Mouse (Mus musculus): ENCODE results near the gene Cdk5r1.

The Cdk5r1 gene

DNA sequence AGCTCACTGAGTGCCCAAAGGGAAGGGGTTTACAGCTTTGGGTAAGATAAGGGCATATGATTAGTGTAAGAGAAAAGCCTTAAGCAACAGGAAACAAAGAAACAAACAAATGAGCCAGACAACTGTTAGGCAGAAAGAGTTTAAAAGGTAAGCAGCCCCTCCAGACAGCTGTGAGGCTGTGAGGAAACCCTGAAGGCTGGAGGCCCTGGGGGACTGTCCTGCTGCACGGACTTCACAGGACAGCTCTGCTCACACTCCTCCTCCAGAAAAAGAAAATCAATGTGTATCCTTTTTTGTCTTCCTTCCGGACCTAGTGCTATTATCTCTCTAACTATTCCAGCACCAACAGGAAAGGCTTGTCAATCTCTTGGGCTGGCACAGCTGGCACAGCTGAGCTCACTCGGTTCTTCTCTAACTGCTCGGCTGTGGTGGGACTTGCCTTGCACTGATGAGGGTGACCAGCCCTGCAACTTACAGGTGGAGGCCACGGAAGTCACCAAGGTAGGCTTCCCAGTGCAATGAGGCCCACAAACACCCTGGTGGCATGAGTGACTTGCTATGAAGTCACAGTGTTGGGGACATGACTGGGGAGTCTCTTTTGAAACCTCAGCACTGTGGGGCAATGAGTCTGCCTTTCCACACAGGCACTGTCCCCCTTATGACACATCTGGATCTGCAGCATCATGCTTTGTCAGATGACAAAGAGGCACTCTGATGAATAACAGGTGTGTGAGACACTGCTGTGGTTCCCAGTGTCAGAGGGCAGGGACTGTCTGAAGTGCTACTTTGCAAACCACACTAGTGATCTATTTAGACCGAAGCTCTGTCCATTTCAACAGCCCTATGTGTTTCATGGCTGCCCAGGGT, 27.9 kb downstream of the Cdk5r1 start:
- DNase-seq = no peak

DNA sequence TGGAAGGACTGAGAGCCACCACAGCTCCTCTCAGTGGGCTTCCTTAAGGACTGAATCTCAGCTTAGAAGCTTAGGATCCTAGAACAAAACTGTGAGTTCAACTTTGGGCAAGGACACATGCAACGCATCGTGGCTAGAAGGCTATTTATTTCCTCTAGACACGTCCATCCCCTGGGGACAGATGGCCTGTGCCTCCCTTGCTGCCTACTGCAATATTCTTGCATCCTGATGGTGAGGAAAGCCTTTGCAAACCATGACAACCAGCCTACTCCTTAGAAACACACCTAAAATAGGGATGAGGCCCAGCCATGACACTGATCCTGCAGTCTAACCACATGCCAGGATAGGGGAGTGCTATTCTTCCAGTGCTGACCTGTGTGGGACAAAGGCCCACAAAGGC, 28.8 kb downstream of the Cdk5r1 start:
- DNase-seq = no peak

GRCm38 (mm10) chr11:80506483-80506882, 29.7 kb downstream of the Cdk5r1 start:
- no peak for DNase-seq

DNA sequence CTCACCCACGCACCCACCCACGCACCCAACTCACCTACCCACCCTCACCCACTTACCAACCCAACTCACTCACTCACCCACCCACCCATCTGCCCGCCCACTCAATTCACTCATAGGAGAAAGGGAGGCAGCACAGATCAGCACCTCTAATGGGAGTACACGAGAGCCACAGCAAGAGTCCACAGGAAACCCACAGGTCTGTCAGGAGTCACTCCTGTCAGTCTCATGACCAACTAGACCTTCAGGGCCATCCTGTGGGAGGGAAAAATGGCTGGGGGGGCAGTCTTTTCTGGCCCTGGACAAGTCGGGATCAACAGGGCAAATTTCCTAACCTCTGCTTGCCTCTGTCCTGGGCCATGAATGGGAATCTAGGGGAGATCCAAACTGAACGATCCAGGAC, 31.0 kb downstream of the Cdk5r1 start:
- no peak for DNase-seq

- DNase-seq = no peak
These were observed 31.7 kb downstream of the Cdk5r1 start for GRCm38 (mm10) chr11:80508361-80509175.

DNA sequence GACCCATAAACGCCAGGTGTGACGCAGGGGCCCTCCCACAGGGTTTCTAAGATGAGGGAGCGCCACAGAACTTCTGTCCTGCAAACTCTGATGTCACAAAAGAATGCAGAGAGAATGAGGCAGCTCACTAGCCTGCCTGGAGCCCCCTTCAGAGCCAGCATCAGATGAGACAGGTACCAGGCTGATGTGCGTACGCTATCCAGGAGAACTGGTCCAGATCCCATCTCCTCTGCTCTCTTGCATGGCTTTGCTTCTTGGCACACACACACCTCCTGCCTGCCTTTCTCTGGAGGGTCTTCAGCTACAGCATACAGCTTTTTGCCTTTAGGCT, 32.3 kb downstream of the Cdk5r1 start:
- DNase-seq = no peak

GRCm38 (mm10) chr11:80510124-80510523, 33.3 kb downstream of the Cdk5r1 start:
- DNase-seq = no peak

DNA sequence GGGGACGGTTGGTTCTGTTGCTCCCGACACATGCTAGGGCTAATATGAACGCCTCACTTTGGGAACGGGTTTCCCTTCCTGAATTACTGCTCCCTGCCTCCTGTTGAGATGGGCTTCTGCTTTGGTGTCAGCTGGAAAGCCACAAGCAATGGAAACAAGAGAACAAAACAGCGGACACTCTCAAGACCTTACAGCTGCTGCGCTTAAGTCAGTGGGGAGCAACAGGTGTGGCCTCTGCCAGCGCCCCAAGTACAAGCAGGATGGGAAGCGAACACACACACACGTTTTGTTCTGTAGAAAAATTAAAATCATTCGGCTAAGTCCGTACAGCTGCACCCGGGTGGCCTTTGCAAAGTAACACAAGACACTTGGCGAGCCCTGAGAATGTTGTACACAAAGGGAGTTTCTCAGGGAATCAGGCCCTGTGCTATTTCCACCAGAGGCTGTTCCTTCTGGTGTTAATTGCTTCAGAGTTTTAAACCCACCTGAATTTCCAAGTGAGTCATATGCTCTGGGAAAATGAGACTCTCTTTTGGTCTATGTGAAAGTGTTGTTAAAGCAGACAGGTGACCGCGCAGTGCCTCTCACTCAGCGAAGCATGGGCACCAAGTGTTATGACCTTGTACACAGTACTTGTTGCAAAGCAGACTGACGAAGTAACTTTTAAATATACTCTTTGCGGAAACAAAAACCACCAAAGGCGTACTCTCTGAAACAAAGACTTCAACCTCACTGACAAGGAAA, 35.7 kb downstream of the Cdk5r1 start:
- no peak for DNase-seq

GRCm38 (mm10) chr11:80513796-80514195, 37.0 kb downstream of the Cdk5r1 start:
- no peak for DNase-seq

DNA sequence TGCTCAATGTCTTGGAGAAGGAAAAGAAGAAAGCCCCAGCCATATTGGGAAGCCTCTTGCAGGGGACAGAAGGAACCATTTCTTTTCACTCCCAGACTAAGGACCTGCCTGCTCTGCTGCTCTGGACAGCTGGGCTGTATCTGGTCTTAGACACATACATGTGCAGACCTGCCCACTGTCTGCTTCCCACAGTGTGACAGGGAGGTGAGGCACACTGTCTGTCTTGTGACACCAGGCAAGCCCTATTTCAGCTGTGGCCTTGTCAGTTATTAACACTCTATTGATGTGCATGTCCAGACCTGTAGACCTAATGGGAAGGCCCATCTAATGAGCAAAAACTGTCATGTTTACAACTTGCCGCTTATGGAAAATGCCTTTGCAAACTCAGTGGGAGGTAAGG, 38.5 kb downstream of the Cdk5r1 start:
- DNase-seq = no peak

GRCm38 (mm10) chr11:80515895-80516294, 39.1 kb downstream of the Cdk5r1 start:
- no peak for DNase-seq

DNA sequence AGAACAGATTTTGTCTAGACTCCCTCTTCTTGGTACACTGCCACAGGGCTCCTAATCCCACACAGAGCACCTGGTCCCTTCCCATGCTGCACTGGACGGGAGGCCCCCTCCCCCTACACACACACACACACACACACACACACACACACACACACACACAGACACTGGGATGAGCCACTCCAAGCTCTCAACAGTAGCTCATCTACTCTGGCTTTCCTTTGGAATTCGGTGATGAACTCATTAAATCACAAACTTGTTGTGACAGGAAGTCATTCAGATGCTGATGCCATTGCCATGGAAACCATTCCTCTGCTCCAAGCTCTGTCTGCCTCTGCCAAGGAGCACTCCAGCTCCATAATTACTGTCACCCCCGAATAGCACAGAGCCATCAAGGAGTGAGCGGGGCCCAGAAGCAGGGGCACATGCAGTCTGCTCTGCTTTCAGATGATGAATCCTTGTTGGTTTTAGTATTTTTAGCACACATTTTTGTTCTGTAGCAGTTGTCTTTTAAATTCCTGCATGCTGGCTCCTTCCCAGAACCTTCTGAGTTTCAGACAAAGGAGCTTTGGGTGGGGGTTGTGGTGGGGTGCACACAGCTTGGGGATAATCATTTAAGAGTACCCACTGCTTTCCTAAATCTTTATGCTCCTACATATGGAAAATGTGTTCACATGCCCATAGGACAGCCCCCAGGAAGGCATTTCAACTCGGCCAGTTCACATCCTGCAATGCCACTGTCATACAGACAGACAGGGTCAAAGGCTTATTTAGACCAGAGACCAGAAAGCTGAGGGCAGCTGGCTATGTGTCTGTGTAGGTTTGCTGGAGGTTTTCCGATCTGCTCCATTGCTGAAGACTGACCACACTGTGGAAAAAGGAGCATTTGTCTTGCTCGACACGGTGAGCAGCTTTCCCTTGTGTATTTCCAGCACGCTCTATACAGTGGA, 41.9 kb downstream of the Cdk5r1 start:
- DNase-seq = peak in 1 of 2 experiments; percentile 16

- no peak for DNase-seq
These were observed 44.3 kb downstream of the Cdk5r1 start for GRCm38 (mm10) chr11:80521148-80521547.

DNA sequence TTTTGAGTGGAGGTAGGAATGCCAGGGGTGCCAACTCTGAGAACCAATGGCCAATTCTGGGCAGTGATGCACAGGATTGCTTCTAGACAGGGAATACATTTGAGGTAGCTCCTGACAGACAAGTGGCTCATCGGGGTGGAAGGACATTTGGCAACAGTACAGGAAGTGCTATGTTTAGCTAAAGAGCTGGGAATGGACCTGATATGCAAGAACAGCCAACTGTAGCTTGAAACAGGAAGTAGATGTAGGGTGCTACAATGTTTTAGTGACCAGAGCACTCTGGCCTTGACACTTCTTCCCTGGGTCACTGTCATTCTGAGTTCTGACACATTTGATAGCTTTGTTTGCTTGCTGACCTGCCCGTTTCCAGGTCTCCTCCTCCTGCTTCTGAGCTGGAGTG, 46.0 kb downstream of the Cdk5r1 start:
- DNase-seq = no peak

GRCm38 (mm10) chr11:80523410-80523809, 46.6 kb downstream of the Cdk5r1 start:
- no peak for DNase-seq

- DNase-seq = no peak
These were observed 47.4 kb downstream of the Cdk5r1 start for GRCm38 (mm10) chr11:80524213-80524612.

GRCm38 (mm10) chr11:80527697-80528096, 50.9 kb downstream of the Cdk5r1 start:
- DNase-seq = no peak

DNA sequence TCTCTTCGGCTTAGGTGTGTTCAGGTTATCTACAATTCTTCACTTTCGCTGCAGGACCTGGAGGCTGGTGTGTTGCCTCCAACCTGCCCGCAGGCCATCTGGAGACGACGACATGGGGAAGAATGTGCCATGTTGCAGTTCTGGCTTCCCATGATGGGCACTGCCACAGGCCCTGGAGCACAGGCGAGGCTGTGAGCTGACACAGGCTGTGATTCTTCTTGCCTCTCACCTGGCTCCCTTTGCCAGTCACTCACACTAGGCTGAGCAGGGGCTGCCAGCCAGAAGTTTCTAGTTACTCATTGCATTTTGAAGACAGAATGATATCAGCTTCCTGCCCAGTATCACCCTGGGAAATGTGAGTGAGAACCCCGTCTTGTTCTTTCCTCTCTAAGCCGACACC, 52.3 kb downstream of the Cdk5r1 start:
- no peak for DNase-seq
